Mouse (Mus musculus) heart, postnatal 36 days (tissue): ENCODE data around the gene Senp5. TPM values are rescaled to one million over a fixed set of nuclear protein-coding genes. Genes with fewer than 3 reads are reported as not detected.

ENCODE experiments used
- DNase-seq, 2 experiments: peaks; one replicate each; pipeline ENCODE4 v3.0.0; 2021 to 2022
- intact Hi-C: fragments of 180-260 bp; cut with DNase I; formaldehyde crosslinking; loops from one replicate; pipeline ENCODE4 v1.15.1; 2025
- total RNA-seq, 2 experiments: library from RNA; stranded (reverse); gene quantifications; 2 replicates each; pipeline ENCODE4 v1.2.3; 2021

Senp5 gene
- total RNA-seq, 2 experiments from 2014 or later = 10.4 to 12.4 TPM

- no peak for DNase-seq
- intact Hi-C loops = loop anchor here (5.0 to 10.0 kb wide), 2 partner anchors 133 to 300 kb away; partner anchors contain the start of genes Fbxo45, Pak2 and Wdr53
Measured at GRCm38 (mm10) chr16:31944698-31945255, 58.3 kb downstream of the Senp5 start.

- DNase-seq = peak; percentile 72 to 79
- intact Hi-C loops = loop anchor here (10.0 kb wide), 1 partner anchor 301 kb away; the partner anchor contains the start of genes Fbxo45 and Wdr53
Measured at GRCm38 (mm10) chr16:31943980-31944379, 59.1 kb downstream of the Senp5 start.

- DNase-seq = no peak
- intact Hi-C loops = loop anchor here (10.0 kb wide), 1 partner anchor 304 kb away; the partner anchor contains the start of genes Fbxo45 and Wdr53
Measured at GRCm38 (mm10) chr16:31940586-31940985, 62.5 kb downstream of the Senp5 start.

GRCm38 (mm10) chr16:31938856-31939255 is 64.2 kb downstream of the Senp5 start:
- no peak for DNase-seq
- intact Hi-C loops = no loop called here

- intact Hi-C loops = no loop called here
- DNase-seq = no peak
Measured at GRCm38 (mm10) chr16:31936568-31936967, 66.5 kb downstream of the Senp5 start.

GRCm38 (mm10) chr16:31935091-31935979 is 67.8 kb downstream of the Senp5 start:
- intact Hi-C loops = no loop called here
- no peak for DNase-seq

- DNase-seq = no peak
- intact Hi-C loops = no loop called here
Measured at GRCm38 (mm10) chr16:31934550-31935010, 68.5 kb downstream of the Senp5 start.

GRCm38 (mm10) chr16:31933751-31934549 is 69.1 kb downstream of the Senp5 start, which contains the start of gene Pigz:
Gene Pigz, plus strand, starts transcription at chr16:31933851.
- intact Hi-C loops = no loop called here
- peak; percentile 63 to 71 for DNase-seq

GRCm38 (mm10) chr16:31932840-31933697 is 70.0 kb downstream of the Senp5 start:
- intact Hi-C loops = no loop called here
- peak; percentile 85 for DNase-seq

- intact Hi-C loops = no loop called here
- no peak for DNase-seq
Measured at GRCm38 (mm10) chr16:31932255-31932654, 70.8 kb downstream of the Senp5 start.

GRCm38 (mm10) chr16:31931330-31931729 is 71.8 kb downstream of the Senp5 start:
- intact Hi-C loops = no loop called here
- DNase-seq = no peak

GRCm38 (mm10) chr16:31927412-31927811 is 75.7 kb downstream of the Senp5 start:
- no peak for DNase-seq
- intact Hi-C loops = no loop called here

- intact Hi-C loops = no loop called here
- DNase-seq = no peak
Measured at GRCm38 (mm10) chr16:31926547-31927182, 76.4 kb downstream of the Senp5 start.

GRCm38 (mm10) chr16:31926091-31926490 is 77.0 kb downstream of the Senp5 start:
- no peak for DNase-seq
- intact Hi-C loops = no loop called here

- intact Hi-C loops = no loop called here
Measured at GRCm38 (mm10) chr16:31924368-31924767, 78.7 kb downstream of the Senp5 start.

GRCm38 (mm10) chr16:31918248-31918724 is 84.8 kb downstream of the Senp5 start:
- intact Hi-C loops = loop anchor here (1.0 to 5.0 kb wide), 3 partner anchors 40 to 461 kb away; partner anchors contain the start of gene Meltf
- peak; percentile 75 to 77 for DNase-seq

More at GRCm38 (mm10) chr16:31924368-31924767, 78.7 kb downstream of the Senp5 start:
- no peak for DNase-seq

GRCm38 (mm10) chr16:31917776-31918175 is 85.3 kb downstream of the Senp5 start:
- DNase-seq = no peak
- intact Hi-C loops = loop anchor here (1.0 to 5.0 kb wide), 3 partner anchors 39 to 460 kb away; partner anchors contain the start of gene Meltf

GRCm38 (mm10) chr16:31910281-31910847 is 92.7 kb downstream of the Senp5 start:
- intact Hi-C loops = no loop called here
- no peak for DNase-seq
